Mouse (Mus musculus) liver (tissue): ENCODE results near the gene Sbk3.
"Not testable (repeated sequence)": the region's sequence is repeated elsewhere in the genome, so short reads cannot be mapped to it uniquely, and the experiment has no call there.

Source experiments
- DNase-seq: peaks from one replicate; pipeline ENCODE4 v3.0.0-alpha.2; 2020; ENCODE audit warnings: mixed read lengths

Gene Sbk3

GRCm38 (mm10) chr7:4971068-4971467 is at the start of gene Sbk3:
Gene Sbk3, minus strand, starts transcription at chr7:4971168.
- DNase-seq, result no peak

GRCm38 (mm10) chr7:5020685-5021084 is 49.7 kb upstream of the Sbk3 start:
- DNase-seq, result no peak

GRCm38 (mm10) chr7:5020000-5020681 is 49.2 kb upstream of the Sbk3 start, which contains the start of the genes Zfp865 and Ccdc106:
Gene Zfp865, plus strand, starts transcription at chr7:5020376.
Gene Ccdc106, plus strand, starts transcription at chr7:5020553.
- peak; percentile 99 for DNase-seq

GRCm38 (mm10) chr7:5019576-5019975 is 48.6 kb upstream of the Sbk3 start:
- not testable (repeated sequence) for DNase-seq

- DNase-seq, result no peak
These were observed 47.0 kb upstream of the Sbk3 start for GRCm38 (mm10) chr7:5017931-5018330.

DNA sequence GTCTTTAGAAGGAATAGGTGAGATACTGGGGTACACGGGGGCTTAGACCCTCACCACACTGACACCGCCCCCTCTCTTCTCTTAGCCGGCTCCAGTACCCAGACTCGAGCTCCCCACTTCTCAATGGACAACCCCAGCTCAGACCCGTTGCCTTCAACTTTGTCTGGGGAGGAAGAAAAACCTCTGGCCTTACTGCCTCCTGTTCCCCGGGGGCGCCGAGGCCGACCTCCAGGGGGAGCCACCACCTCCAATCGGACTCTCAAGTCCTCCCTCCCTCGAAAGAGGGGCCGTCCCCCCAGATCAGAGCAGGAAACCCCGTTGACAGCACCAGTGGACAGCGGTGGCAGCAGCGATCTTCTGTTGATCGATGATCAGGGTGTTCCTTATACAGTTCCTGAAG is 46.4 kb upstream of the Sbk3 start:
- no peak for DNase-seq

GRCm38 (mm10) chr7:5016920-5017319 is 46.0 kb upstream of the Sbk3 start:
- no peak for DNase-seq

GRCm38 (mm10) chr7:5016057-5016456 is 45.1 kb upstream of the Sbk3 start:
- no peak for DNase-seq

DNA sequence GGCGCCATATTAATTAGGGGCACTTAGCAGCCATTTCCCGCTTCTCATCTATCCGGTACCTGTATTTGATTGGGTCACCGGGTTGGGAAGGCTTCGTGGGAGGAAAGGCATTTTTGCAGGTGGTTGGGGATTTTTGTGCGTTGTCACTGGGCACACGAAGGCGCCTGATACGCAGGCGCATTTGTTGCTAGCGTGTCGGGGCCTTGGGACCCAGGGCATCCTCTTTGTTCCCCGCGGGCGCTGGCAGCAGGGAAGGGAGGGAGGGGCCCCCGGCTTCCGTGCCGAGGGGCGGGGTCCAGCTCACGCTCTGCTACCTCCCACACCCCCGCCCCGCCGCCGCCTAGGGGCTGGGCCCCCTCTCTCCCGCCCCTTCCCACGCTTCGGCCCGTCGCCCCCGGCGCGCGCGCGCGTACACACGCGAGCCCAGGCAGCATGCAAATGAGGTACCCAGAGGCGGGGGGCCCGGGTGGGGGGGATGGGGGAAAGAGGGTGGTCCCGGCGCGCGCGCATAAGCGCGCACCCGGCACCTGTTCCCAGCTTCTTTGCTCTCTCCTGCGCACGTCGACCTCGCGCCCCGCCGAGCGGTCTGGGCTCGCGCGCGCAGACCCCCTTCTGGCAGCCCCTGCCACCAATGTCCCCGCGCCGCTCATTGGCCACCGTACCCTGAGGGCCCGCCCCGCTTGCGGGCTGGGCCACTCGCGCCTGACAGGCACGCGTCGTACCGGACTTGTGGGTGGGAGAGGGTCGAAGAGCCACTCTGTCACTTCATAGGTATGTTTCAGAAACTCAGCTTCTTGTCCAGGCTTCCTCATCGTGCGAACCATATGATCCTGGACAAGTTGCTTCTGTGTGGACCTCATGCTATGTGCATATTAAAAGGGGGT is 44.4 kb upstream of the Sbk3 start, which contains the start of gene Gm44973:
Gm44973 (plus strand) TSS at position 379 of the 884 bp plus-strand sequence.
- DNase-seq, result peak; percentile 94

GRCm38 (mm10) chr7:5014251-5015117 is 43.5 kb upstream of the Sbk3 start, which contains the start of the genes Zfp524 and Fiz1:
Gene Zfp524, plus strand, starts transcription at chr7:5014415.
Gene Fiz1, minus strand, starts transcription at chr7:5014697.
- DNase-seq, result peak; percentile 98

GRCm38 (mm10) chr7:5012681-5013513 is 41.9 kb upstream of the Sbk3 start:
- no peak for DNase-seq

- DNase-seq, result no peak
These were observed 37.3 kb upstream of the Sbk3 start for GRCm38 (mm10) chr7:5008229-5008628.

- DNase-seq, result not testable (repeated sequence)
These were observed 31.9 kb upstream of the Sbk3 start for GRCm38 (mm10) chr7:5002876-5003275.

GRCm38 (mm10) chr7:4999876-5000275 is 28.9 kb upstream of the Sbk3 start:
- no peak for DNase-seq

DNA sequence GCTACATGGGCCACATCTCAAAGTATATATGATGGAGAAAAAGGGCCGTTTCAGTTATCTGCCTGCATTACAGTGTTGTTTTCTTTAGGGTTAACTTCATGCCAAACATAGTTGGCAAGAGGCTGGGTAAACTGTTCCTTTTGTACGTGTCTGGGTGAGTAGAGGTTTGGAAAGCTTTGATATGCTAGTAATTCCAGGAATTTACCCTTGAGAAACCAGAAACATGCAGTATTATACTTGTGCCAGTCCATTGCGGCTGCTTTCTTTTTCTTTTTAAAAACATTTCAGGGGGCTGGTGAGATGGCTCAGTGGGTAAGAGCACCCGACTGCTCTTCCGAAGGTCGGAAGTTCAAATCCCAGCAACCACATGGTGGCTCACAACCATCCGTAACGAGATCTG is 26.0 kb upstream of the Sbk3 start:
- no peak for DNase-seq

GRCm38 (mm10) chr7:4996003-4996895 is 25.3 kb upstream of the Sbk3 start, which contains the start of gene Zfp579:
Gene Zfp579, minus strand, starts transcription at chr7:4996158.
- DNase-seq, result peak; percentile 81

- DNase-seq, result no peak
These were observed 24.5 kb upstream of the Sbk3 start for GRCm38 (mm10) chr7:4995268-4996002.

DNA sequence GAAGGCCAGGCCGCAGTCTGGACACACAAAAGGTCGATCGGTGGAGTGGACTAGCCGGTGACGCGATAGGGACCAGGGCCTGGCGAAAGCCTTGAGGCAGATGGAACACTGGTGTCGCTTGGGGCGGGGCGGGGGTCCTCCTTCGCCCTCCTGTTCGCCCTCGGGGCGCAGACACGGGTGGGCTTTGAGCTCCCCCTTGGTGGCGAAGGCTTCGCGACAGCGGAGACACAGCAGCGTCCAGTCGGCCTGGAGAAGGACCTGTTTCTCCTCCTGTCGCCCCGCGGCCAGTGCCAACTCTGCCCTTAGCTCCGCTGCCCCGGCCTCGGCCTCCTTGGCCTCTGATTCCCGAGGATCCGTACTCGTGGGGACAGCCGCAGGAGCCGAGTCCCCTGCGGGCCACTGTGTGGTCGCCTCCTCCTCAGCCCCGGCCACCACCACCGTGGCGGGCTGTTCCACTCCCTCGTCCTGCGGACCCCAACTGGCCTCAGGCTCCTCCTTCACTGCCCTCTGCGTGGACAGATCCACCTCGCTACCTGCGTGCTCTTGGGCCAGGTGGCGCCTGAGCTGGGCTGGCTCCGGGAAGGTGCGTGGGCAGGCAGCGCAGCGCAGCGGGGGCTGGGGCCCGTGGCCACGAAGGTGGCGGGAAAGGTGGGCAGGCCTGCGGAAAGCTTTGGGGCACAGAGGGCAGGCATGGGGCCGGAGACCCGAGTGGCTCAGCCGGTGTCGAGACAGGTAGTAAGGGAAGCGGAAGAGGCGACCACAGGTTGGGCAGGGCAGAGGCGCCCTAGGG is 23.2 kb upstream of the Sbk3 start:
- DNase-seq, result no peak
